Mouse (Mus musculus) hematopoietic multipotent progenitor cell, adult 10-12 weeks (in vitro differentiated cells): ENCODE results near the gene Htr5a. TPM values are rescaled to one million over a fixed set of nuclear protein-coding genes. Genes with fewer than 3 reads are reported as not detected.

Experiments
- polyA plus RNA-seq: library from polyadenylated mRNA; stranded (reverse); fragments of >175 nt; gene quantifications from 2 replicates; pipeline ENCODE4 v1.2.3, GENCODE M21; 2012; ENCODE audit warnings: low replicate concordance

The Htr5a gene
- not detected in 2 replicates for polyA plus RNA-seq

GRCm38 (mm10) chr5:27841701-27842295, at the start of gene Htr5a:
Gene Htr5a (plus strand): TSS chr5:27842149.

Other genes with a start within 250 kb of the Htr5a start
- 11.8 and 13.4 TPM in 2 replicates for gene Paxip1, start 50.5 kb upstream of the Htr5a start, polyA plus RNA-seq
- 21.8 and 35.0 TPM in 2 replicates for gene Insig1, start 229.2 kb downstream of the Htr5a start, polyA plus RNA-seq